Mouse (Mus musculus) testis, adult 2 months (tissue): Measurements from ENCODE around the gene Cldn34b2.
"Not testable (repeated sequence)": the region's sequence is repeated elsewhere in the genome, so short reads cannot be mapped to it uniquely, and the experiment has no call there.

Source experiments
- CTCF ChIP-seq: fragments of 200-500 bp; IDR thresholded peaks from 2 replicates; pipeline ENCODE4 v1.5.1; 2012; ENCODE audit warnings: low read depth, mild to moderate bottlenecking, inconsistent platforms, low read length, moderate library complexity; ENCODE audit not compliant: control insufficient read depth, insufficient read depth, insufficient replicate concordance
- POLR2A ChIP-seq: fragments of 200-500 bp; IDR thresholded peaks from 2 replicates; pipeline ENCODE4 v1.6.1; 2012; ENCODE audit warnings: low read depth, mild to moderate bottlenecking, inconsistent platforms, low read length, moderate library complexity; ENCODE audit not compliant: control insufficient read depth

DNA sequence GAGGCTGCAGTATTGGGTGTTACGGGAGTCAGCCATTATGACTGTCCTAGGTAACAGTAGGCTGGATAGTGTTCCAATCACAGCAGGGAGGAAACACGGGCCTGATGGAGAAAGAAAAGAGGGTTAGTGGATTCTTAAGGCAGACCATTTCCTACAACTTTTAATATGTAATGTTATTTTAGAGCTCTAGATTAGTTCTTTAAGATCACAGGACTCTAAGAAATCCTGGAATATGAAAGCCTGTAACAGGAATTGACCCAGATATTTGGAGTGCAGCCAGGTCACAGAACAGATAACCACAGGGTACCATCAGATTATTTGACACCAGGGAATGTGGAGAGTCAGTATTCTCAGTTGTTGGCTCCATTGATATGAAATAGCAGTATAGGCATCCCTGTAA lies 38.5 kb downstream of the Cldn34b2 start, which contains the start of gene Magea1:
- not testable (repeated sequence) for TF ChIP-seq POLR2A, CTCF
